Mouse (Mus musculus): ENCODE data around the gene Nutf2. TPM values are rescaled to one million over a fixed set of nuclear protein-coding genes. Genes with fewer than 3 reads are reported as not detected.

The Nutf2 gene
- 185 and 242 TPM in 2 replicates for total RNA-seq (2012; rRNA removed)

DNA sequence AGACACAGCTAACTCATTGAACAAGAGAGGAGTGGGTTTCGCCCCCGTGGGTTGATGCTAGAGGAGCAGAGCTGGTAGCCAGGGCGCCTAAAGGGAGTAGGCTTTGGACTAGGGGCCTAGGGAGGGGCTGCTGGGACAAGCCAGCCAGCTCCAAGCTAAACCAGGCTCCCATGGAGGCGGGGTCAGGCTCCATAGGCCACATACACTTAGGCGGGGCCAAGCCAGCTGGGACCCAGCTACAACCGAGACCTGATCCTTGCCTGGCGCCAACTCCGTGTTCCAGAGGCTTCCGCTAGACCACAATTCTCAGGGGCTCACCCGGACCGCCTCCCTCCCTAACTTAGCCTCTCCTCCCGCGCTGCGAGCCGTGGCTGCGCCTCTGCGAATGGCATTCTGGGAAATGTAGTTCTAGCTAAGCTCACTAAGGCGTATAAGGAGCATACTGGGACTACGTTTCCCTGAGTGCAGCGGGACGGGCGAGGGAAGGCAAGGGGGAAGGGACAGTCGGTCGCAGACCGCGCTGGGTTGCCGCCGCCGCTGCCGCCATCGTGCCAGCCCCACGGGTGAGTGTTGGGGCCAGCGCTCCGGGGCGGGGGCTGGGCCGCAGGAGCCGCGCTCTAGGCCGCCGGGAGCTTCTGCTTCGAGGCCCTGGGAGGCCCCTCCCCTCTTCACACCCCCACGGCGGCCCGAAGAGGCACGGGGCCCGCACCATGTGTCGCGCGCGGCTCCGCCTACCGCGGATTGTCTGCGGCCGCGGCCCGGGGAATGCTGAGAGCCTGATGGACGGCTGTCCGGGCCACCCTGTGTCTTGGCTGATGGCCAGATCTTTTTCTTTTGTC, at the start of gene Nutf2:
Gene Nutf2, plus strand, starts transcription at position 438 of the 839 bp plus-strand sequence.
- Histone ChIP-seq H3K4me1 (ENCODE audit: control insufficient read depth in 2 of 2, insufficient read depth in 2 of 2, low read length in 2 of 2, poor library complexity in 1 of 2) (peaks cover 16 to 18% of the 10 kb centered on the region in 2 experiments), H3K4me3 (ENCODE audit: insufficient read depth in 1 of 2, low read depth in 1 of 2, low read length in 2 of 2, poor library complexity in 1 of 2, severe bottlenecking in 1 of 2) (peak within 1 kb of the TSS; percentile 94 to 98), H3K9me3 (ENCODE audit: control insufficient read depth, insufficient read depth, low read depth, low read length) (no peaks in the 10 kb centered on the region), H3K9ac (ENCODE audit: insufficient read depth, low read depth, low read length, poor library complexity, severe bottlenecking) (peak within 1 kb of the TSS; percentile 98), H3K36me3 (ENCODE audit: control insufficient read depth, insufficient read depth, low read length, poor library complexity, severe bottlenecking) (peaks cover 10% of the 10 kb centered on the region; the same call in 1 of the 2 replicates), H3K27ac (ENCODE audit: insufficient read depth, low read depth, low read length, poor library complexity, severe bottlenecking) (peak within 1 kb of the TSS; percentile 87)
- TF ChIP-seq ZC3H11A (IDR thresholded peaks at IDR 0.05; ENCODE audit: borderline replicate concordance, low read depth, low read length) (no peak), CHD2 (IDR thresholded peaks at IDR 0.05; ENCODE audit: low read depth, low read length) (peak; percentile 64), ZNF384 (IDR thresholded peaks at IDR 0.05; ENCODE audit: low read depth, low read length) (no peak), MAFK (IDR thresholded peaks at IDR 0.05; ENCODE audit: insufficient read depth, low read depth, low read length) (no peak; the same call in 1 of the 2 replicates), HCFC1 (IDR thresholded peaks at IDR 0.05; ENCODE audit: borderline replicate concordance, insufficient read depth, low read length) (peak; percentile 99)
- peak; percentile 98 for DNase-seq (ENCODE audit: low read depth, low spot score)
- in situ Hi-C loops (cut with MboI; ENCODE audit: low sequenced_read_pairs in 2 of 2, unreplicated experiment in 2 of 2): no loop called here

DNA sequence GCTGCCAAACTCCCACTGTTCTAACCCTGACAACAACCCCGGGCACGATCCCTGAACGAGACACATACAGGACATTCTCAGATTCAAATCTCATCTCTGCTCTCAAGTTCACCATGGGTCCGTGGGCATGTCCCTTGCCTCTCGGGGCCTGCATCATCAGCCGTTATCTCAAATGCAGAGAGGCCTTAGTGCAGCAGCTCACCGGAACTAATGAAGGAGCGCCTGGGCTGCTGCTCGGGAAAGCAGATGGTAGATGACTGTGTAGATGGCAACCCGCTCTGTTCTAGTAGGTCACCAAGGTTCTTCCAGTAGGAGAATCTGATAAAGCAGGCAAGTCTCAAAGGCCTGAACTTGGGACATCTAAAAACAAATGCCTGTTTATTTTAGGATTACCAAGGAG, 49.3 kb upstream of the Nutf2 start:
- Histone ChIP-seq H3K9me3 (ENCODE audit: control insufficient read depth, insufficient read depth, low read depth, low read length) (no peaks in the 10 kb centered on the region), H3K4me3 (ENCODE audit: insufficient read depth in 1 of 2, low read depth in 1 of 2, low read length in 2 of 2, poor library complexity in 1 of 2, severe bottlenecking in 1 of 2) (no peak overlapping the region), H3K4me1 (ENCODE audit: control insufficient read depth in 2 of 2, insufficient read depth in 2 of 2, low read length in 2 of 2, poor library complexity in 1 of 2) (no peaks in the 10 kb centered on the region), H3K9ac (ENCODE audit: insufficient read depth, low read depth, low read length, poor library complexity, severe bottlenecking) (no peak overlapping the region), H3K27ac (ENCODE audit: insufficient read depth, low read depth, low read length, poor library complexity, severe bottlenecking) (no peak overlapping the region; the same call in 1 of the 2 replicates), H3K36me3 (ENCODE audit: control insufficient read depth, insufficient read depth, low read length, poor library complexity, severe bottlenecking) (peaks cover 2% of the 10 kb centered on the region; the same call in 1 of the 2 replicates)
- no peak for DNase-seq (ENCODE audit: low read depth, low spot score)
- TF ChIP-seq CHD2 (IDR thresholded peaks at IDR 0.05; ENCODE audit: low read depth, low read length): no peak
- TF ChIP-seq HCFC1 (IDR thresholded peaks at IDR 0.05; ENCODE audit: borderline replicate concordance, insufficient read depth, low read length): no peak
- TF ChIP-seq ZC3H11A (IDR thresholded peaks at IDR 0.05; ENCODE audit: borderline replicate concordance, low read depth, low read length): no peak
- no peak for TF ChIP-seq ZNF384 (IDR thresholded peaks at IDR 0.05; ENCODE audit: low read depth, low read length)
- no peak for TF ChIP-seq MAFK (IDR thresholded peaks at IDR 0.05; ENCODE audit: insufficient read depth, low read depth, low read length)
- in situ Hi-C loops (cut with MboI; ENCODE audit: low sequenced_read_pairs in 2 of 2, unreplicated experiment in 2 of 2): no loop called here

DNA sequence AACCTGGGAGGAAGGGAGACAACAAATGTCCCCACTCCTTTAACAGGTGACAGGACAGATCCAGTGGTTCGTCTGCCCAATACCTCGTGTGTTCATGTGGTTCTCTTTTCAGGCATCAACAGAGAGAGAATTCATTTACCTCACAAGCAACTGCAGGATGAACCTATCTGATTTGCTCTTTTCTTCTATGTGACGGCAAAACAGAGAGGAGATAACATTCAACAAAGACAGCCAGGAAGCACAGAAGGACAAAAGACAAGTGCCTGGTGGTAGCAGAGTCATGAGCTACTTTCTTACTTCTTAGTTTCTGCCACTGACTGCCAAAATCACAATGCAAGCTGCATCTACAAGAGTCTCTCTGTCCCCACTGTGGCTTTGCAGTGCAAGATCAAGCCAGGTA, 48.8 kb upstream of the Nutf2 start:
- TF ChIP-seq CHD2 (IDR thresholded peaks at IDR 0.05; ENCODE audit: low read depth, low read length) (no peak), MAFK (IDR thresholded peaks at IDR 0.05; ENCODE audit: insufficient read depth, low read depth, low read length) (no peak), ZC3H11A (IDR thresholded peaks at IDR 0.05; ENCODE audit: borderline replicate concordance, low read depth, low read length) (no peak), ZNF384 (IDR thresholded peaks at IDR 0.05; ENCODE audit: low read depth, low read length) (no peak), HCFC1 (IDR thresholded peaks at IDR 0.05; ENCODE audit: borderline replicate concordance, insufficient read depth, low read length) (no peak)
- Histone ChIP-seq H3K36me3 (ENCODE audit: control insufficient read depth, insufficient read depth, low read length, poor library complexity, severe bottlenecking) (peaks cover 2% of the 10 kb centered on the region; the same call in 1 of the 2 replicates), H3K27ac (ENCODE audit: insufficient read depth, low read depth, low read length, poor library complexity, severe bottlenecking) (no peak overlapping the region), H3K4me1 (ENCODE audit: control insufficient read depth in 2 of 2, insufficient read depth in 2 of 2, low read length in 2 of 2, poor library complexity in 1 of 2) (no peaks in the 10 kb centered on the region), H3K9me3 (ENCODE audit: control insufficient read depth, insufficient read depth, low read depth, low read length) (no peaks in the 10 kb centered on the region), H3K9ac (ENCODE audit: insufficient read depth, low read depth, low read length, poor library complexity, severe bottlenecking) (no peak overlapping the region), H3K4me3 (ENCODE audit: insufficient read depth in 1 of 2, low read depth in 1 of 2, low read length in 2 of 2, poor library complexity in 1 of 2, severe bottlenecking in 1 of 2) (no peak overlapping the region)
- DNase-seq (ENCODE audit: low read depth, low spot score): no peak
- in situ Hi-C loops (cut with MboI; ENCODE audit: low sequenced_read_pairs in 2 of 2, unreplicated experiment in 2 of 2): no loop called here

DNA sequence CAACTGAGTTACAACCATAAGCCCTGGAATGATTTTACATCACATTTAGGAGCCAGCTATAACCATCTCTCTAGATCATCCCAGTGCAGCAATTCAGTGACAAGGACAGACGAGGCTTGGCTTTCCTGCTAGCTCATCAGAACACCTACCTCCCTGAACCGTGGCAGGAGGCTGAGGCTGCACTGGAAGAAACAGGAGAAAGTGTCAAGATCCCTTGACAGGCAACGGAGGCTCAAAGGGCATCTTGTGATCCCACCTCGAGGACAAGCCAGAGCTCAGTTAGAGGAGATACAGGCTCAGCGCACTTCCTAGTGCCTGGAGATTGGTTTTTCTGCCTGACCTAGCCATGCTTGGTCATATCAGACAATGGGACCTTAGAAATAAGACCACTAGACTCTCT, 47.9 kb upstream of the Nutf2 start:
- no peak for DNase-seq (ENCODE audit: low read depth, low spot score)
- H3K9ac ChIP-seq (ENCODE audit: insufficient read depth, low read depth, low read length, poor library complexity, severe bottlenecking): no peak overlapping the region
- peaks cover 2% of the 10 kb centered on the region; the same call in 1 of the 2 replicates for H3K36me3 ChIP-seq (ENCODE audit: control insufficient read depth, insufficient read depth, low read length, poor library complexity, severe bottlenecking)
- no peaks in the 10 kb centered on the region for H3K4me1 ChIP-seq (ENCODE audit: control insufficient read depth in 2 of 2, insufficient read depth in 2 of 2, low read length in 2 of 2, poor library complexity in 1 of 2)
- H3K27ac ChIP-seq (ENCODE audit: insufficient read depth, low read depth, low read length, poor library complexity, severe bottlenecking): no peak overlapping the region
- in situ Hi-C loops (cut with MboI; ENCODE audit: low sequenced_read_pairs in 2 of 2, unreplicated experiment in 2 of 2): no loop called here
- no peak for TF ChIP-seq ZC3H11A (IDR thresholded peaks at IDR 0.05; ENCODE audit: borderline replicate concordance, low read depth, low read length)
- TF ChIP-seq CHD2 (IDR thresholded peaks at IDR 0.05; ENCODE audit: low read depth, low read length): no peak
- no peak for TF ChIP-seq ZNF384 (IDR thresholded peaks at IDR 0.05; ENCODE audit: low read depth, low read length)
- no peak for TF ChIP-seq MAFK (IDR thresholded peaks at IDR 0.05; ENCODE audit: insufficient read depth, low read depth, low read length)
- TF ChIP-seq HCFC1 (IDR thresholded peaks at IDR 0.05; ENCODE audit: borderline replicate concordance, insufficient read depth, low read length): no peak
- no peak overlapping the region for H3K4me3 ChIP-seq (ENCODE audit: insufficient read depth in 1 of 2, low read depth in 1 of 2, low read length in 2 of 2, poor library complexity in 1 of 2, severe bottlenecking in 1 of 2)
- no peaks in the 10 kb centered on the region for H3K9me3 ChIP-seq (ENCODE audit: control insufficient read depth, insufficient read depth, low read depth, low read length)

Data from ES-E14 (cell line).